Mouse (Mus musculus) hindbrain, embryonic 13.5 days (tissue): Measurements from ENCODE around the gene Comt. TPM values are rescaled to one million over a fixed set of nuclear protein-coding genes. Genes with fewer than 3 reads are reported as not detected.

Experiments
- ATAC-seq: fragments of 200-750 bp; cut with Nextera tagmentation; 2 replicates; pipeline ENCODE4 v1.8.0; 2017; ENCODE audit warnings: moderate TSS enrichment; ENCODE audit not compliant: low FRiP score
- H3K27ac ChIP-seq: fragments of 300-500 bp; sonication (generic); 2 replicates; pipeline ENCODE4 v1.5.1; 2015; ENCODE audit warnings: inconsistent platforms, mild to moderate bottlenecking, moderate library complexity
- H3K27me3 ChIP-seq: fragments of 300-500 bp; sonication (generic); 2 replicates; pipeline ENCODE4 v1.6.1; 2015; ENCODE audit warnings: mild to moderate bottlenecking, inconsistent platforms
- H3K36me3 ChIP-seq: fragments of 300-500 bp; sonication (generic); 2 replicates; pipeline ENCODE4 v1.6.1; 2015; ENCODE audit warnings: mild to moderate bottlenecking, inconsistent platforms
- H3K4me1 ChIP-seq: fragments of 300-500 bp; sonication (generic); replicated peaks from 2 replicates; pipeline ENCODE4 v1.6.1; 2015; ENCODE audit warnings: inconsistent platforms
- H3K4me2 ChIP-seq: fragments of 300-500 bp; sonication (generic); 2 replicates; pipeline ENCODE4 v1.6.1; 2015; ENCODE audit warnings: inconsistent platforms, mild to moderate bottlenecking, moderate library complexity
- H3K4me3 ChIP-seq: fragments of 300-500 bp; sonication (generic); 2 replicates; pipeline ENCODE4 v1.5.1; 2015; ENCODE audit warnings: mild to moderate bottlenecking, inconsistent platforms
- H3K9ac ChIP-seq: fragments of 300-500 bp; sonication (generic); 2 replicates; pipeline ENCODE4 v1.6.1; 2015; ENCODE audit warnings: mild to moderate bottlenecking, inconsistent platforms
- H3K9me3 ChIP-seq: fragments of 300-500 bp; sonication (generic); 2 replicates; pipeline ENCODE4 v1.6.1; 2016; ENCODE audit warnings: inconsistent platforms
- WGBS: fragments of 180-500 bp; shearing (Covaris S2); methylation state at CpG from one replicate; pipeline ENCODE4 v1.1.7; 2015; 5-methylcytosine and 5-hydroxymethylcytosine counted together
- polyA plus RNA-seq: library from polyadenylated mRNA; unstranded; fragments of >200 nt; fragmentation: Nextera tagmentation; extraction: Ambion mirVana; gene quantifications from 2 replicates; pipeline ENCODE4 v1.2.1, GENCODE M21; 2015

The Comt gene
- 85.9 and 88.5 TPM in 2 replicates for polyA plus RNA-seq

DNA sequence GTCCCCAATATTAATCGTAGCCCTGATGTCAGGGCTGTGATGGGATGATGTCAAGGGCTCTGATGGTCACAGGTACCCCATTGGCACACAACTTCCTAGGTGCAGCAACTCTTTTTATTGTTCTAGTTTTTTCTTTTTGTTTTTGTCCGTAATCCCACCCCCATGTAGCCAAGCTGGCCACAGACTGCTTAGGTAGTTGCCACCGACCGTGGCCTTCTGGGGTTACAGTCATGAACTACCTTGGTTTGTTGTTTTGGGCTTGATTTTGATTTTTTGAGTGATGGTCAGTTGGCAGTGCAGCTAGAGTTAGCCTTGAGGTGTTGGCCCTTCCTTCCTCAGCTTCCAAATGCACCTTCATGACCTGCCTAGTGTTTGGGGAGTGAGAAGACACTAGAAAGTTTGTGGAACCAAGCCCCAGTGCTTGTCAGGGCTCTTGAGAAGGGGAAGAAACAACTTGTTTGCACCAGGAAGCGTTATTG is at the start of gene Comt:
Comt (minus strand) TSS at position 51 of the 479 bp plus-strand sequence.
- 61% methylated on average over 5 of the region's 5 CpGs for WGBS
- peaks cover 36% of the 10 kb centered on the region for H3K4me1 ChIP-seq
- H3K27me3 ChIP-seq = no peaks in the 10 kb centered on the region
- H3K36me3 ChIP-seq = peaks cover 18% of the 10 kb centered on the region
- H3K9ac ChIP-seq = peak within 1 kb of the TSS; percentile 85
- H3K4me2 ChIP-seq = peak within 1 kb of the TSS; percentile 78
- no peak; the same call in 1 of the 2 replicates for ATAC-seq
- peak within 1 kb of the TSS; percentile 84 for H3K4me3 ChIP-seq
- H3K27ac ChIP-seq = peak within 1 kb of the TSS; percentile 75
- no peaks in the 10 kb centered on the region for H3K9me3 ChIP-seq

DNA sequence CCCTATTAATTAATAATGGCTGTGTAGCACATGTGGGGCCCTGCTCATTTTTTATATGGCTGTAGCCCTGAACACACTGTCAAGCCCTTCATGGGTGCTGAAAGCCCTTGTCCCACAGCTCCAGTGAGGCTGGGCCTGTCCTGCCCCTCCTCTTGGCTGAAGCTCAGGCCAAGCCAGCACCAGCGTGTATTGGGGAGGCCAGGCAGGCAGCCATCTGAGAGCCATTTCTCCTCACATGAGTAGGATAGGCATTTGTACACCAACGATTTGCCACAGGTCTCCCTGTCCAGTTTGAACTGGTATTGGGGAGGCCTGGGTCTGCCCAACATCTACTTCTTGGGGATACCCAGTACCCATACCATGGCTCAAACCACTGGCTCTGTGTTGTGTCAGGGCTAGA is 47.4 kb upstream of the Comt start:
- ATAC-seq = no peak
- peaks cover 5% of the 10 kb centered on the region; the same call in 1 of the 2 replicates for H3K27me3 ChIP-seq
- H3K9me3 ChIP-seq = no peaks in the 10 kb centered on the region
- H3K4me3 ChIP-seq = no peak overlapping the region
- 83% methylated on average over 2 of the region's 2 CpGs for WGBS
- H3K4me1 ChIP-seq = no peaks in the 10 kb centered on the region
- no peak overlapping the region for H3K4me2 ChIP-seq
- H3K27ac ChIP-seq = no peak overlapping the region
- H3K9ac ChIP-seq = no peak overlapping the region
- peaks cover 61% of the 10 kb centered on the region for H3K36me3 ChIP-seq

DNA sequence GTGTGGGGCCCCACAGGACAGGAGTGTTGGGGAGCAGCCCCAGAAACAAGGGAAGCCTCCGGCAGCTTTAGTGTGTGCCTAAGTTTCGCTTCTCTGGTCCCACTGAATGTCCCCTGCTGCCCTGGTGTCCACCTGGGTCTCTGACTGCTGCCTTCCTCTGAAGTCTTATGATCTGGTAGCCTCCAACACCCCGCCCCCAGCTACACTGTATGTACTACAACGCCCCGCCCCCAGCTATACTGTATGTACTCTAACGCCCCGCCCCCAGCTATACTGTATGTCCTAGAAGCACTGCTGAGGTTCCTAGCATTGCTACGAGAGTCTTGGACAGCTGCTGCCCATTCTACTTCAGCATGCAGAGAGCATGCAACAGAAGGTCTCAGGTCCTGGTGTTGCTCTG is 46.3 kb upstream of the Comt start:
- peak; percentile 43; the same call in 1 of the 2 replicates for ATAC-seq
- H3K4me1 ChIP-seq = no peaks in the 10 kb centered on the region
- no peaks in the 10 kb centered on the region for H3K9me3 ChIP-seq
- H3K4me2 ChIP-seq = no peak overlapping the region
- peaks cover 62% of the 10 kb centered on the region for H3K36me3 ChIP-seq
- peaks cover 5% of the 10 kb centered on the region; the same call in 1 of the 2 replicates for H3K27me3 ChIP-seq
- no peak overlapping the region for H3K9ac ChIP-seq
- no peak overlapping the region for H3K4me3 ChIP-seq
- H3K27ac ChIP-seq = no peak overlapping the region
- WGBS = 93% methylated on average over 8 of the region's 8 CpGs

- Histone ChIP-seq H3K27ac (no peak overlapping the region), H3K27me3 (peaks cover 5% of the 10 kb centered on the region; the same call in 1 of the 2 replicates), H3K9me3 (no peaks in the 10 kb centered on the region), H3K4me2 (no peak overlapping the region), H3K4me3 (no peak overlapping the region), H3K36me3 (peaks cover 57% of the 10 kb centered on the region), H3K9ac (no peak overlapping the region), H3K4me1 (no peaks in the 10 kb centered on the region)
- 69% methylated on average over 4 of the region's 4 CpGs for WGBS
- ATAC-seq = no peak
These were observed 45.8 kb upstream of the Comt start for GRCm38 (mm10) chr16:18472416-18472815.

- peaks cover 55% of the 10 kb centered on the region for H3K36me3 ChIP-seq
- H3K4me1 ChIP-seq = no peaks in the 10 kb centered on the region
- ATAC-seq = no peak
- H3K27ac ChIP-seq = no peak overlapping the region
- H3K9me3 ChIP-seq = no peaks in the 10 kb centered on the region
- H3K4me2 ChIP-seq = no peak overlapping the region
- H3K9ac ChIP-seq = no peak overlapping the region
- peaks cover 5% of the 10 kb centered on the region; the same call in 1 of the 2 replicates for H3K27me3 ChIP-seq
- no peak overlapping the region for H3K4me3 ChIP-seq
- WGBS = 85% methylated on average over 6 of the region's 6 CpGs
These were observed 45.3 kb upstream of the Comt start for GRCm38 (mm10) chr16:18471976-18472375.

DNA sequence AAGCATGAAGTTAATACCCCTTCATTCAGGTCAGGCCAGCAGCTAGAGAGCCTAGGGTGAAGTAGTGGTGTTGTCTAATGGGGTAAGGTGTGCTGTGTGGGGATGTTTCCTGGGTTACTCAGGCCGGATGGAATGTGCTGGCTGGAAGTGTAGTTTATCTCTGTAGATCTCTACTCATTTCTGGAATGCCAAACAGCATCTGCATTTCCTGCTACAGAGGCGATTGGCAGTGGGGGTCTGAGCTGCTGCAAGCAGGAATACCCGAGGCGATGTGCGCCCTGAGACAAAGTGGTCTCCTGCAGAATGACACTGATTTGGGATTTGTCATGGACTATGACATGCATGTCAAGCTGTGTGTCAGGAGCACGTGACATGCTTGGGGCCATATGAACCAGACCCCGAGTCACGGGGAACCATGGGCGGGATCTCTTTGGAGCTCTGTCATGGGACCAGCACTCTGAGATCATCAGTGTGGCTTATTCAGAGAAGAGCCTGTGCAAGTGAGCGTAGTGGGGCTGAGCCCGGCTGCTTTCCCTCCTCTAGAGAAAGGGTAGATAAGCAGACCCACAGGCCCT is 44.8 kb upstream of the Comt start:
- H3K4me2 ChIP-seq = no peak overlapping the region
- H3K36me3 ChIP-seq = peaks cover 50% of the 10 kb centered on the region
- H3K9ac ChIP-seq = no peak overlapping the region
- 79% methylated on average over 11 of the region's 11 CpGs for WGBS
- H3K27me3 ChIP-seq = peaks cover 5% of the 10 kb centered on the region; the same call in 1 of the 2 replicates
- H3K27ac ChIP-seq = no peak overlapping the region
- no peaks in the 10 kb centered on the region for H3K9me3 ChIP-seq
- no peaks in the 10 kb centered on the region for H3K4me1 ChIP-seq
- ATAC-seq = no peak
- no peak overlapping the region for H3K4me3 ChIP-seq

GRCm38 (mm10) chr16:18470829-18471228 is 44.2 kb upstream of the Comt start:
- no peak overlapping the region for H3K27ac ChIP-seq
- H3K4me3 ChIP-seq = no peak overlapping the region
- H3K9me3 ChIP-seq = no peaks in the 10 kb centered on the region
- H3K36me3 ChIP-seq = peaks cover 46% of the 10 kb centered on the region
- no peak overlapping the region for H3K9ac ChIP-seq
- peaks cover 7% of the 10 kb centered on the region; the same call in 1 of the 2 replicates for H3K27me3 ChIP-seq
- no peak for ATAC-seq
- 21% methylated on average over 1 of the region's 1 CpGs for WGBS
- H3K4me1 ChIP-seq = no peaks in the 10 kb centered on the region
- H3K4me2 ChIP-seq = no peak overlapping the region

DNA sequence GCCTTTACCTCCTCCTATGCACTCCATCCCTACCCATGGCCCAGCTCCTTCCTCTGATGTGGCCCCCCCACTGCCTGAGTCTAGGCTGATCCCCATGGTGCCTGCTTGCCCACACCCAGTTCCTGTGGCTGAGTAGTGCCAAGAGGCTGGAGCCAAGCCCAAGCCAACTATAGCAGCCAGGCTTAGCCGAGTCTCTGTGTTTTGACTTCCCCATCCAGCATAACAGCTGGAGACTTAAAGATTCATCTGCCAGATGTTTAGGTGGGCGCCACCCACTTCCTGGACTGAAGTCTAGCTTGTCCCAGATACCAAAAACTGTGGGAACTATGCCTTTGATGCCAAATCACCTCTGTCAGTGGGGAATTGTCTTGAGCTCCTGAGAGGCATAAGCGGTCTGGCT is 37.6 kb upstream of the Comt start:
- Histone ChIP-seq H3K27ac (no peak overlapping the region), H3K9me3 (no peaks in the 10 kb centered on the region), H3K36me3 (peaks cover 11% of the 10 kb centered on the region), H3K4me3 (no peak overlapping the region), H3K9ac (no peak overlapping the region), H3K4me1 (peaks cover 21% of the 10 kb centered on the region), H3K27me3 (peaks cover 43% of the 10 kb centered on the region), H3K4me2 (no peak overlapping the region)
- WGBS = 73% methylated on average over 3 of the region's 3 CpGs
- no peak for ATAC-seq

GRCm38 (mm10) chr16:18462598-18462997 is 35.9 kb upstream of the Comt start:
- H3K4me2 ChIP-seq = no peak overlapping the region

GRCm38 (mm10) chr16:18462031-18462430 is 35.4 kb upstream of the Comt start:
- no peak overlapping the region for H3K4me3 ChIP-seq
- no peak for ATAC-seq
- peaks cover 26% of the 10 kb centered on the region for H3K4me1 ChIP-seq
- peaks cover 60% of the 10 kb centered on the region for H3K27me3 ChIP-seq
- no peaks in the 10 kb centered on the region for H3K9me3 ChIP-seq
- no peak overlapping the region for H3K4me2 ChIP-seq
- 43% methylated on average over 9 of the region's 9 CpGs for WGBS
- peaks cover 11% of the 10 kb centered on the region for H3K36me3 ChIP-seq
- no peak overlapping the region for H3K9ac ChIP-seq
- H3K27ac ChIP-seq = no peak overlapping the region

More at GRCm38 (mm10) chr16:18462598-18462997, 35.9 kb upstream of the Comt start:
- H3K4me1 ChIP-seq = peaks cover 26% of the 10 kb centered on the region
- H3K4me3 ChIP-seq = no peak overlapping the region
- no peaks in the 10 kb centered on the region for H3K9me3 ChIP-seq
- H3K27me3 ChIP-seq = peaks cover 57% of the 10 kb centered on the region
- 0 out of 2 replicates have a peak overlapping the region, but pooled peaks have one; percentile 2 for H3K9ac ChIP-seq
- no peak for ATAC-seq
- H3K27ac ChIP-seq = no peak overlapping the region
- WGBS = 67% methylated on average over 8 of the region's 8 CpGs
- H3K36me3 ChIP-seq = peaks cover 6% of the 10 kb centered on the region

DNA sequence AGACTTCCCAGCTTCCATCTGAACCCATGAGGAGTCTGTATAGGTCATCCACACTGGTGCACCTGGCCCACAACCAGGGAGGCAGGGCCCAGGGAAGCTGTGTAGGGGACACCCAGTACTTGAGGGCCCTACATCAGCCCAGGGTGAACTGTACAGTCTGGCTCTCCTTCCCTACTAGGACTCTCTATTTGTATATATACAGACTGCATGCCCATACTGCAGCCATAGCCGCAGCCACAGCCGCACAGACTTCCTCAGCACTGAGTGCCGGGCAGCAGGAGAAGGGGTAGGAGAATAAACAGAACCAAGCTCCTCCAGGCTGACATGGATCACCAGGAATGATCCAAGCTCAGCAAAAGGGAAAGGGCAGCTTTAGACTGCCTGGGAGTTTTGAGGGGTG is 34.2 kb upstream of the Comt start:
- H3K36me3 ChIP-seq = peaks cover 20% of the 10 kb centered on the region
- no peak overlapping the region for H3K27ac ChIP-seq
- peak overlapping the region; percentile 60; the same call in 1 of the 2 replicates for H3K9ac ChIP-seq
- H3K27me3 ChIP-seq = peaks cover 63% of the 10 kb centered on the region
- ATAC-seq = no peak
- H3K4me2 ChIP-seq = no peak overlapping the region
- H3K4me1 ChIP-seq = peaks cover 26% of the 10 kb centered on the region
- 93% methylated on average over 3 of the region's 3 CpGs for WGBS
- no peak overlapping the region for H3K4me3 ChIP-seq
- H3K9me3 ChIP-seq = no peaks in the 10 kb centered on the region

- Histone ChIP-seq H3K9ac (peak overlapping the region; percentile 60), H3K27me3 (peaks cover 62% of the 10 kb centered on the region), H3K27ac (peak overlapping the region; percentile 74), H3K4me1 (peaks cover 26% of the 10 kb centered on the region), H3K4me2 (peak overlapping the region; percentile 48), H3K9me3 (no peaks in the 10 kb centered on the region), H3K4me3 (peak overlapping the region; percentile 28), H3K36me3 (peaks cover 20% of the 10 kb centered on the region)
- peak; percentile 82 for ATAC-seq
- WGBS = 3% methylated on average over 11 of the region's 11 CpGs
These were observed 33.3 kb upstream of the Comt start for GRCm38 (mm10) chr16:18459955-18460370.
